Mouse (Mus musculus): ENCODE data around the gene Tmem119.

- TF ChIP-seq GATA1 (IDR thresholded peaks at IDR 0.05; ENCODE audit: low read depth, low read length): no peak
- TF ChIP-seq MEF2A (IDR thresholded peaks at IDR 0.05; ENCODE audit: extremely low read depth, insufficient replicate concordance, low read depth, low read length, poor library complexity, severe bottlenecking): no peak
- no peak for TF ChIP-seq EP300 (IDR thresholded peaks at IDR 0.05; ENCODE audit: low read depth in 1 of 2, low read length in 2 of 2)
- TF ChIP-seq CTCF (IDR thresholded peaks at IDR 0.05 in 2 of 3, conservative IDR thresholded peaks at IDR 0.05 in 1 of 3; ENCODE audit: control insufficient read depth in 1 of 3, insufficient read depth in 1 of 3, low read depth in 2 of 3, low read length in 3 of 3, poor library complexity in 1 of 3, severe bottlenecking in 1 of 3): no peak
Measured at GRCm38 (mm10) chr5:113826619-113827018, 26.3 kb upstream of the Tmem119 start.

Data from MEL (cell line).